Mouse (Mus musculus) kidney, adult 2 months (tissue): ENCODE measurements around the gene Cyfip2.

Experiments
- CTCF ChIP-seq: fragments of 200-500 bp; conservative IDR thresholded peaks from 2 replicates; pipeline ENCODE4 v1.5.1; 2011; ENCODE audit warnings: low read depth, mild to moderate bottlenecking, control low read depth, low read length, moderate library complexity, mixed read lengths; ENCODE audit not compliant: insufficient read depth, insufficient read length
- POLR2A ChIP-seq: fragments of 200-500 bp; IDR thresholded peaks from one replicate; pipeline ENCODE4 v1.6.1; 2011; ENCODE audit warnings: low read depth, low read length, control low read depth

- TF ChIP-seq CTCF = no peak
- no peak for TF ChIP-seq POLR2A
Observed at GRCm38 (mm10) chr11:46168506-46168905, 144.2 kb downstream of the Cyfip2 start.
